Mouse (Mus musculus) intestine, embryonic 14.5 days (tissue): ENCODE data around the gene Marc1. TPM values are rescaled to one million over a fixed set of nuclear protein-coding genes. Genes with fewer than 3 reads are reported as not detected.
A peak's percentile ranks its signal among the peaks of the same experiment; 100 is the strongest.

Source experiments
- ATAC-seq: fragments of 200-750 bp; cut with Nextera tagmentation; replicated peaks from 2 replicates; pipeline ENCODE4 v1.8.0; 2017; ENCODE audit warnings: low read depth, moderate number of reproducible peaks, moderate TSS enrichment, moderate library complexity; ENCODE audit not compliant: low FRiP score, low TSS enrichment
- DNase-seq: peaks from one replicate; pipeline ENCODE4 v3.0.0-alpha.2; 2018; ENCODE audit warnings: low spot score
- H3K27ac ChIP-seq: fragments of 300-500 bp; sonication (generic); 2 replicates; pipeline ENCODE4 v1.5.1; 2014; ENCODE audit warnings: low read depth, mild to moderate bottlenecking, control low read depth
- H3K27me3 ChIP-seq: fragments of 300-500 bp; sonication (generic); replicated peaks from 2 replicates; pipeline ENCODE4 v1.6.1; 2014; ENCODE audit warnings: low read length, control low read depth; ENCODE audit not compliant: control insufficient read depth, insufficient read depth
- H3K36me3 ChIP-seq: fragments of 300-500 bp; sonication (generic); 2 replicates; pipeline ENCODE4 v1.6.1; 2014; ENCODE audit warnings: low read length, control low read depth; ENCODE audit not compliant: control insufficient read depth, insufficient read depth
- H3K4me1 ChIP-seq: fragments of 300-500 bp; sonication (generic); replicated peaks from 2 replicates; pipeline ENCODE4 v1.6.1; 2014; ENCODE audit warnings: low read length, control low read depth, mixed read lengths; ENCODE audit not compliant: control insufficient read depth, insufficient read depth
- H3K4me2 ChIP-seq: fragments of 300-500 bp; sonication (generic); 2 replicates; pipeline ENCODE4 v1.6.1; 2014; ENCODE audit warnings: low read length
- H3K4me3 ChIP-seq: fragments of 300-500 bp; sonication (generic); 2 replicates; pipeline ENCODE4 v1.5.1; 2014; ENCODE audit warnings: low read depth, low read length, control low read depth, mixed read lengths
- H3K9ac ChIP-seq: fragments of 300-500 bp; sonication (generic); 2 replicates; pipeline ENCODE4 v1.6.1; 2014; ENCODE audit warnings: mild to moderate bottlenecking, low read length
- H3K9me3 ChIP-seq: fragments of 300-500 bp; sonication (generic); 2 replicates; pipeline ENCODE4 v1.6.1; 2016; ENCODE audit warnings: low read length, control low read depth; ENCODE audit not compliant: control insufficient read depth
- WGBS: fragments of 180-500 bp; shearing (Covaris S2); extraction: QIAGEN DNeasy Blood & Tissue Kit; methylation state at CpG from one replicate; pipeline ENCODE4 v1.1.7; 2014; 5-methylcytosine and 5-hydroxymethylcytosine counted together
- polyA plus RNA-seq: library from polyadenylated mRNA; unstranded; fragments of >200 nt; fragmentation: Nextera tagmentation; extraction: Ambion mirVana; gene quantifications from 2 replicates; pipeline ENCODE4 v1.2.1, GENCODE M21; 2014

The Marc1 gene
- polyA plus RNA-seq, 1 experiment from 2014 or later = 0.22 TPM

DNA sequence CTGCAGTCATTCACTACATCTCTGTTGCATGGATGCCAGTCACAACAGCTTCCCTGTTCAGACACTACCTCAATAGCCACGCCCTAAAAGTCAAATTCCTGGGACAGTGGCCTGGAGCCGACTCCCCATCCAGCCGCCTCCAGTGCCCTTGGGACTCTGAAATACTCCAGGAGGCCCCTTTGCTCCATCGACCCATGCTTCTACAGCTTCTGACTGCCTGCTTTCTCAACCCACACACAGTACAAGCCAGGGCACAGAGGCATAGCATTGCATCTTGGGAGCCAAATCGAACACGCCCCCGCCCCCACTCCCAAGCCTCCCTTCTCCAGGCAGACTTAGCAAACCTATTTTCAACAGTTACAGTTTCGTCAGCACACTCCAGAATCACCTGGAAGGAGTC is 18.8 kb upstream of the Marc1 start:
- no peaks in the 10 kb centered on the region for H3K9me3 ChIP-seq
- no peak overlapping the region for H3K9ac ChIP-seq
- H3K4me3 ChIP-seq = no peak overlapping the region
- no peaks in the 10 kb centered on the region for H3K27me3 ChIP-seq
- peaks cover 48% of the 10 kb centered on the region for H3K36me3 ChIP-seq
- H3K4me1 ChIP-seq = no peaks in the 10 kb centered on the region
- no peak overlapping the region for H3K4me2 ChIP-seq
- DNase-seq (no peak), ATAC-seq (no peak)
- WGBS = 82% methylated on average over 8 of the region's 8 CpGs
- no peak overlapping the region for H3K27ac ChIP-seq

DNA sequence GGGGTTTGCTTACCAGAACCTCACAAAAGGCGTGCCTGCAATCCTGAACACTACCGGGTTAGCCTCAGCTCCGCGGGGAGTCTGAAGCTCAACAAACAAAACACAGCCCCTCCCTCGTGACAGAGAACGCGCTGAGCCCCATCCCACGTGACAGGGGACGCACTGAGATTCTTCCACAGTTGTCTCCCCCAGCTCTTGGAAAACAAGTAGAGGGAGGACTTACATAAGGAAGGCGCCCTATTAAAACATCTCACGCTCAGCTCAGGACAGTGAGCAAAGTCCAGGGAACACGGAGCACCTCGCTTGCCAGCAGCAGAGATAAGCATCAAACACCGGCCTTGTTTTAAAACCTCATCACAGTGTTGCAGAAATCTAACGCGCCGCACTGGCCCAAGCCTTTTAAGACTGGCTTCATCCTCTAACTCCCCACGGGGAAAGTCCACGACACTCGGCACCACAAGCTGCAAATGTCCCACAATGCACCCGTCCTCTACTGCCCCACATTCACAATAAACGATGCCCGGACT is 16.1 kb upstream of the Marc1 start:
- H3K4me1 ChIP-seq = no peaks in the 10 kb centered on the region
- H3K27me3 ChIP-seq = no peaks in the 10 kb centered on the region
- peak overlapping the region; percentile 22 for H3K4me2 ChIP-seq
- DNase-seq (no peak), ATAC-seq (peak; percentile 9; the same call in 1 of the 2 replicates)
- no peaks in the 10 kb centered on the region for H3K9me3 ChIP-seq
- 36% methylated on average over 23 of the region's 23 CpGs for WGBS
- H3K36me3 ChIP-seq = peaks cover 31% of the 10 kb centered on the region
- no peak overlapping the region for H3K27ac ChIP-seq
- no peak overlapping the region for H3K4me3 ChIP-seq
- 0 out of 2 replicates have a peak overlapping the region, but pooled peaks have one; percentile 10 for H3K9ac ChIP-seq

GRCm38 (mm10) chr1:184825093-184825492 is 14.0 kb upstream of the Marc1 start:
- Histone ChIP-seq H3K4me1 (no peaks in the 10 kb centered on the region), H3K4me2 (peak overlapping the region; percentile 3; the same call in 1 of the 2 replicates), H3K9me3 (no peaks in the 10 kb centered on the region), H3K4me3 (no peak overlapping the region), H3K27me3 (no peaks in the 10 kb centered on the region), H3K9ac (no peak overlapping the region), H3K36me3 (peaks cover 20% of the 10 kb centered on the region), H3K27ac (no peak overlapping the region)
- WGBS = 23% methylated on average over 11 of the region's 11 CpGs
- ATAC-seq = no peak
- DNase-seq = peak; percentile 72

DNA sequence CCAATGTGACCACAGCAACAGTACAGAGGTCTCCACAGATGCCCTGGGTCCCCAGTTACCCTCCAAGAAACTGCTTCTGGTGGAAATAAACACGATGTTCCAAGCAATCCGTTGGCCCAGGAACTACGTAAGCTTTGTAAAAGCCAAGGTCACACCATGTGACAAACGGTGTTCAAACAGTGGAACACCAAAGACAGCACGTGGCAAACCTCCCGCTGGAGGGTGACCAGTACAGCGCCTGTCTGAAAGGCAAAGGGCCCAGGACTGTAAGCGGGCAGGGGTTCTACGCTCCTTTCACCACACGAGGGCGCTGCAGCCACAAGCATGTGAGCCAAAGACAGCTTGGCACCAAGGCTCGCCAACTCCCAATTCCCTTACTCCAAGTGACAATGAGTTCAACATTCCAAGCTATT is 13.3 kb upstream of the Marc1 start:
- Histone ChIP-seq H3K36me3 (peaks cover 23% of the 10 kb centered on the region), H3K27ac (no peak overlapping the region), H3K4me2 (peak overlapping the region; percentile 3; the same call in 1 of the 2 replicates), H3K4me3 (no peak overlapping the region), H3K27me3 (no peaks in the 10 kb centered on the region), H3K9me3 (no peaks in the 10 kb centered on the region), H3K4me1 (no peaks in the 10 kb centered on the region), H3K9ac (no peak overlapping the region)
- WGBS = 10% methylated on average over 12 of the region's 12 CpGs
- DNase-seq = peak; percentile 97
- peak; percentile 80 for ATAC-seq

DNA sequence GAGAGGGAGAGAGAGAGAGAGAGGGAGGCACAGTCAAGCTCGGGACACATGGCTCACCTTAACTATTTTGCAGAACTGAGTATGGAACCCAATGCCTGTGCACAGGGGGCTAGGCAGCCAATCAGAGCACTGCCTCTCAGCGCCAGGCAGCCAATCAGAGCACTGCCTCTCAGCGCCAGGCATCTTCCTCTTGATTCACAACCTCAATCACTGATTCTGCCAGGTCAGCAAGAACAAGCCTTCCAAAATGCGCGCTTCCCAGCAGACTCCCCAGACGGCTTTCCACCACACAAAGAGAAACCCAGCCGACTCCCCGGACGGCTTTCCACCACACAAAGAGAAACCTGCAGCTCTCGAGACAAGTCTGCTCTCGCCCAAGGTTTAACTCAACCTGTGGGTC is 11.6 kb upstream of the Marc1 start:
- WGBS = 19% methylated on average over 11 of the region's 11 CpGs
- no peak overlapping the region for H3K9ac ChIP-seq
- peaks cover 28% of the 10 kb centered on the region for H3K36me3 ChIP-seq
- no peaks in the 10 kb centered on the region for H3K4me1 ChIP-seq
- no peaks in the 10 kb centered on the region for H3K27me3 ChIP-seq
- no peak overlapping the region; the same call in 1 of the 2 replicates for H3K27ac ChIP-seq
- DNase-seq (no peak), ATAC-seq (no peak)
- no peak overlapping the region for H3K4me3 ChIP-seq
- no peaks in the 10 kb centered on the region for H3K9me3 ChIP-seq
- peak overlapping the region; percentile 30 for H3K4me2 ChIP-seq

DNA sequence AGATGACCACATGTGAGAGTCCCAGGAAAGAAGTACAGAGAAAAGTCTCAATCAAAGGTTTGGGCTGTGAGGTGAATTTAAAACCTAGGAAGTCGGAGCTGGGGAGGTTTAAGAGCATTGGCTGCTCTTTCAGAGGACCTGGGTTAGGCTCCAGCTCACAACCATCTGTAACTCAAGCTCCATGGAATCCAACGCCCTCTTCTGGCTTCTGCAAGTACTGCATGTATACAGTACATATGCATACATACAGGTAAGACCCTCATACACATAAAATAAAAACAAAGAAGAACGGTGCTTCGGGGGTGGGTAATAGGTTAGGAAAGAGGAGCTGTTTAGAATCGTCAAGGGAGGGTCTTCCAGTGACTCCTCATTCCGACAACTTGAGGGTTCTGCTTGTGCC is 6.7 kb upstream of the Marc1 start:
- ATAC-seq = no peak
- no peak overlapping the region for H3K4me3 ChIP-seq
- H3K9me3 ChIP-seq = no peaks in the 10 kb centered on the region
- no peaks in the 10 kb centered on the region for H3K27me3 ChIP-seq
- no peak overlapping the region for H3K27ac ChIP-seq
- 83% methylated on average over 6 of the region's 6 CpGs for WGBS
- H3K9ac ChIP-seq = no peak overlapping the region
- H3K36me3 ChIP-seq = peaks cover 52% of the 10 kb centered on the region
- no peak overlapping the region for H3K4me2 ChIP-seq
- no peaks in the 10 kb centered on the region for H3K4me1 ChIP-seq
- no peak for DNase-seq

- no peak overlapping the region for H3K27ac ChIP-seq
- H3K4me3 ChIP-seq = no peak overlapping the region
- 58% methylated on average over 8 of the region's 8 CpGs for WGBS
- H3K36me3 ChIP-seq = peaks cover 22% of the 10 kb centered on the region
- H3K4me1 ChIP-seq = peaks cover 9% of the 10 kb centered on the region
- H3K4me2 ChIP-seq = no peak overlapping the region
- DNase-seq (no peak), ATAC-seq (peak; percentile 36; the same call in 1 of the 2 replicates)
- no peaks in the 10 kb centered on the region for H3K9me3 ChIP-seq
- peaks cover 15% of the 10 kb centered on the region for H3K27me3 ChIP-seq
- no peak overlapping the region for H3K9ac ChIP-seq
Measured at GRCm38 (mm10) chr1:184811716-184812250, 670 bp upstream of the Marc1 start.

- H3K27me3 ChIP-seq = peaks cover 15% of the 10 kb centered on the region
- ATAC-seq = no peak
- WGBS = 60% methylated on average over 6 of the region's 6 CpGs
- H3K9ac ChIP-seq = no peak overlapping the region
- no peak for DNase-seq
- peaks cover 14% of the 10 kb centered on the region for H3K36me3 ChIP-seq
- H3K4me2 ChIP-seq = no peak overlapping the region
- no peak overlapping the region for H3K27ac ChIP-seq
- no peaks in the 10 kb centered on the region for H3K9me3 ChIP-seq
- H3K4me1 ChIP-seq = peaks cover 9% of the 10 kb centered on the region
- H3K4me3 ChIP-seq = no peak overlapping the region
Measured at GRCm38 (mm10) chr1:184809578-184810001, 1.5 kb downstream of the Marc1 start.

DNA sequence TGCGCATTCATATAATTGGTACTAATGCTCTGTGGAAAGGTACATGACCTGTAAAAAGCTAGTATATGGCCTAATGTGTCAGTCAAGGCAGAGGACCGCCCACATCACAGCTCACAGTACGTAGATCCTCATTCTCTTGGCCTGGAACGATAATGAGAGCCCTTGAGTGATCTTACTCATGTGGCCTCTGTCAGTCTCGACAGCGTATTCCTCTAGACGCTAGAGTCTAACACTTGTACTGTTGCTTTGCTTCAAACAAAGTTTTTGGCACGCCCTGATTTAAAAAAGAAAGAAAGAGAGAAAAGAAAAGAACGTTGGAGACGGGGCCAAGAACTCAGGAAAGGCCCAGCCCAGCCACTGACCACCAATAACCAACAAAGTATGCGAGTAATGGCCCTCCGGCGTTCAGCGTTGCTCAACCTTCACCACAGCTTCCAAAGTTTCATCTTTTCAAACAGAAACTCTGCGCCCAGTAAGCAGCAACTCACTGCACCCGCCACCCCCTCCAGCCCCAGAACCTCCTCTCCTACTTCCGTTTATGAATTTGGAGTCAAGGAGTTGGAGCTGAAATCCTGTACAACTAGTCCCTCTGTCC is 2.6 kb downstream of the Marc1 start:
- Histone ChIP-seq H3K36me3 (peaks cover 14% of the 10 kb centered on the region), H3K9ac (no peak overlapping the region)
- WGBS = 88% methylated on average over 17 of the region's 17 CpGs

More for the DNA sequence above, 2.6 kb downstream of the Marc1 start:
- no peak overlapping the region for H3K4me3 ChIP-seq
- peaks cover 9% of the 10 kb centered on the region for H3K4me1 ChIP-seq
- ATAC-seq (no peak), DNase-seq (no peak)
- H3K27ac ChIP-seq = no peak overlapping the region
- H3K9me3 ChIP-seq = no peaks in the 10 kb centered on the region
- H3K4me2 ChIP-seq = no peak overlapping the region
- H3K27me3 ChIP-seq = peaks cover 15% of the 10 kb centered on the region
